Mouse (Mus musculus): Measurements from ENCODE around the gene Mllt1. TPM values are rescaled to one million over a fixed set of nuclear protein-coding genes. Genes with fewer than 3 reads are reported as not detected.

The Mllt1 gene
- polyA plus RNA-seq, 1 experiment from 2014 or later: 44.7 TPM

DNA sequence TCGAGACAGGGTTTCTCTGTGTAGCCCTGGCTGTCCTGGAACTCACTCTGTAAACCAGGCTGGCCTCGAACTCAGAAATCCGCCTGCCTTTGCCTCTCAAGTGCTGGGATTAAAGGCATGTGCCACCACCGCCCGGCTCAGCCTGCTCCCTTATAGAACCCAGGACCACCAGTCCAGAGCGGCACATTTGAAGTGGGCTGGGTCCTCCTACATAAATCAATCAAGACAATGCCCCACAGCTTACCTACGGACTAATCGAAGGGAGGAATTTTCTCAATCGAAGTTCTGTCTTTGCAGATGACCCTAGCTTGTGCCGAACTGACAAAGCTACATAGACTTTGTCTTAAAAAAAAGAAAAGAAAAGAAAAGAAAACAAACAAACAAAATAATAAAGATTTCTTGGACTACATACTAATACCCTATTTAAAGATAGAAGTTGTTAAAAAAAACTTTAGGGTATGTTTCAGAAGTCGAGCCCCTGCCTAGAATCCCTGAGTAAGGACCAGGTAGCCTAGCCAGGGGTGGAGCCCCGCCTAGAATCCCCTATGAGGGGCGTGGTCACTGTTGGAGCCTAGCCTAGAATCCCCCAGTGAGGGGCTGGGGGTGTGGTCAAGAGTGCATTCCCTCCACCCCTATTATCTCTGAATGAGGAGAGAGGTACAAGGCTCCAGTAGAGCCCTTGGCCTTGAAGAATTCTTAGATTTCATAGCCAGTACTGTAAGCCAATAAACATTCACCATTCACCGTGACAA lies 38.9 kb upstream of the Mllt1 start:
- Histone ChIP-seq H3K27ac (ENCODE audit: low read depth, low read length) (no peak overlapping the region), H3K27me3 (ENCODE audit: control insufficient read depth, insufficient read depth, low read length) (no peaks in the 10 kb centered on the region), H3K9ac (replicated peaks; ENCODE audit: low read depth, low read length) (no peak overlapping the region), H3K9me3 (ENCODE audit: control insufficient read depth, low read length) (no peaks in the 10 kb centered on the region), H3K36me3 (ENCODE audit: control insufficient read depth, insufficient read depth, low read length) (no peaks in the 10 kb centered on the region), H3K4me2 (ENCODE audit: low read depth, low read length) (no peak overlapping the region), H3K4me1 (ENCODE audit: control insufficient read depth, insufficient read depth, low read length) (no peaks in the 10 kb centered on the region), H3K4me3 (ENCODE audit: low read depth, low read length) (no peak overlapping the region)
- no peak for ATAC-seq (ENCODE audit: low read depth)
- WGBS: 64% methylated on average over 13 of the region's 14 CpGs

DNA sequence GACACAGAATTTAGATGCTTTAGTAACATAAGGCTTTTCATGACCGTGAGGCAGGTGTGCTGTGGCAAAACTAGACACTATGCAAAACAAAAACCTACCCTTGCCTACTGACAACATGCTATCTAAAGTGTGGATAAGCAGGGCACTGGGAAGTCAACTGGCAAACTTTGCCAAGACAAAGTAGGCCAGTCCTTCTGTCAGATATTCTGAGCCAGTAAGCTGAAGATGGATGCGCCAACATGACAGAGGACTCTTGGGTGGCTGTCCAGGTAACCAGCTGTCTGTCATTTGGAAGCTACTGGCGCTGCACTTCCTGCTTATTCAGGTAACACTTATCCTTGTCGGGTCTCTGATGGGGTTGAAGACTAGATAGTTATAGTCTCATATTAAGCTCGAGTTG lies 34.9 kb upstream of the Mllt1 start:
- Histone ChIP-seq H3K9me3 (ENCODE audit: control insufficient read depth, low read length) (no peaks in the 10 kb centered on the region), H3K27me3 (ENCODE audit: control insufficient read depth, insufficient read depth, low read length) (no peaks in the 10 kb centered on the region)
- WGBS: 67% methylated on average over 5 of the region's 5 CpGs

GRCm38 (mm10) chr17:56969321-56969720 lies 34.1 kb upstream of the Mllt1 start:
- Histone ChIP-seq H3K36me3 (ENCODE audit: control insufficient read depth, insufficient read depth, low read length) (no peaks in the 10 kb centered on the region), H3K4me2 (ENCODE audit: low read depth, low read length) (no peak overlapping the region), H3K4me1 (ENCODE audit: control insufficient read depth, insufficient read depth, low read length) (no peaks in the 10 kb centered on the region), H3K4me3 (ENCODE audit: low read depth, low read length) (no peak overlapping the region), H3K9ac (replicated peaks; ENCODE audit: low read depth, low read length) (no peak overlapping the region), H3K27ac (ENCODE audit: low read depth, low read length) (no peak overlapping the region), H3K9me3 (ENCODE audit: control insufficient read depth, low read length) (no peaks in the 10 kb centered on the region), H3K27me3 (ENCODE audit: control insufficient read depth, insufficient read depth, low read length) (no peaks in the 10 kb centered on the region)
- WGBS: 76% methylated on average over 3 of the region's 3 CpGs
- ATAC-seq (ENCODE audit: low read depth): no peak

More for the DNA sequence above, 34.9 kb upstream of the Mllt1 start:
- Histone ChIP-seq H3K4me2 (ENCODE audit: low read depth, low read length) (no peak overlapping the region), H3K4me3 (ENCODE audit: low read depth, low read length) (no peak overlapping the region), H3K4me1 (ENCODE audit: control insufficient read depth, insufficient read depth, low read length) (no peaks in the 10 kb centered on the region), H3K36me3 (ENCODE audit: control insufficient read depth, insufficient read depth, low read length) (no peaks in the 10 kb centered on the region), H3K27ac (ENCODE audit: low read depth, low read length) (no peak overlapping the region), H3K9ac (replicated peaks; ENCODE audit: low read depth, low read length) (no peak overlapping the region)
- no peak for ATAC-seq (ENCODE audit: low read depth)

DNA sequence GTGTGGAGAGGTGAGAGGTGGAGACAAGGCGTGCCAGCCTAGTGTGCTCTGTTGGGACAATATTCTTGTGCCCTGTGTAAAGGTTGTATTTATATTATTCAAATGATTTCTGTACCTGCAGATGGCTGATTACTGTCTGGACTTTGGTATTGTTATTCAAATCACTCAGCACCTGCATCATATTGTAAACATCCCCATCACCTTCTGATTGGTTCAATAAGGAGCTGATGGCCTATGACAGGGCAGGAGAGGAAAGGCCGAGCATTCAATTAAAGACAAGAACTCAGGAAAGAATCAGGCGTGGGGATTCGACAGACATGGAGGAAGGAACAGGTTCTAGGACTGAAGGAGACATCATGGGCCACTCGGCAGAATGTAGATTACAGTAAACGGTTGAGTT lies 28.4 kb upstream of the Mllt1 start:
- Histone ChIP-seq H3K4me3 (ENCODE audit: low read depth, low read length) (no peak overlapping the region), H3K4me2 (ENCODE audit: low read depth, low read length) (no peak overlapping the region), H3K9ac (replicated peaks; ENCODE audit: low read depth, low read length) (no peak overlapping the region), H3K4me1 (ENCODE audit: control insufficient read depth, insufficient read depth, low read length) (no peaks in the 10 kb centered on the region), H3K27me3 (ENCODE audit: control insufficient read depth, insufficient read depth, low read length) (no peaks in the 10 kb centered on the region), H3K27ac (ENCODE audit: low read depth, low read length) (no peak overlapping the region), H3K9me3 (ENCODE audit: control insufficient read depth, low read length) (no peaks in the 10 kb centered on the region), H3K36me3 (ENCODE audit: control insufficient read depth, insufficient read depth, low read length) (no peaks in the 10 kb centered on the region)
- WGBS: 85% methylated on average over 6 of the region's 6 CpGs
- ATAC-seq (ENCODE audit: low read depth): no peak

- H3K4me2 ChIP-seq (ENCODE audit: low read depth, low read length): no peak overlapping the region
- ATAC-seq (ENCODE audit: low read depth): no peak
- no peak overlapping the region for H3K27ac ChIP-seq (ENCODE audit: low read depth, low read length)
- H3K27me3 ChIP-seq (ENCODE audit: control insufficient read depth, insufficient read depth, low read length): no peaks in the 10 kb centered on the region
- no peak overlapping the region for H3K9ac ChIP-seq (replicated peaks; ENCODE audit: low read depth, low read length)
- WGBS: 85% methylated on average over 5 of the region's 5 CpGs
- H3K4me3 ChIP-seq (ENCODE audit: low read depth, low read length): no peak overlapping the region
- no peaks in the 10 kb centered on the region for H3K9me3 ChIP-seq (ENCODE audit: control insufficient read depth, low read length)
- no peaks in the 10 kb centered on the region for H3K4me1 ChIP-seq (ENCODE audit: control insufficient read depth, insufficient read depth, low read length)
- H3K36me3 ChIP-seq (ENCODE audit: control insufficient read depth, insufficient read depth, low read length): no peaks in the 10 kb centered on the region
Observed at GRCm38 (mm10) chr17:56962642-56963405, 27.6 kb upstream of the Mllt1 start.

DNA sequence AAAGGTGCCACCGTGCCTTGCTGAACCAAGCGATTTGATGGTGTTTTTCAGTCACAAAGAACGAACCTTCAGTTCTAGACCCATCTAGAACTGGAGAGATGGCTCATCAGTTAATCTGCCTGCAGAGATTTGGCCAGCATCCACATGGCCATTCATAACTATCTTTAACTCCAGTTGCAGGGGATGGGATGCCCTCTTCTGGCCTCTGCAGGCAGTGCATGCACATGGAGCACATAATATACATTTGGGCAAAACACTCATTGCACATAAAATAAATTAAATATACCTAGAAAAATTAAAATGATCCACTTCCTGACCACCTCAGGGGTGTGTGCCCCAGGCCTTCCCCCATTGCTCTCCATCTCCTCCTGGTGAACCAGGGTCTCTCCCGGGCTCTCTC lies 26.7 kb upstream of the Mllt1 start:
- no peak overlapping the region for H3K9ac ChIP-seq (replicated peaks; ENCODE audit: low read depth, low read length)
- WGBS: 94% methylated on average over 4 of the region's 4 CpGs
- no peaks in the 10 kb centered on the region for H3K36me3 ChIP-seq (ENCODE audit: control insufficient read depth, insufficient read depth, low read length)
- no peak for ATAC-seq (ENCODE audit: low read depth)
- no peaks in the 10 kb centered on the region for H3K27me3 ChIP-seq (ENCODE audit: control insufficient read depth, insufficient read depth, low read length)
- no peak overlapping the region for H3K27ac ChIP-seq (ENCODE audit: low read depth, low read length)
- H3K4me1 ChIP-seq (ENCODE audit: control insufficient read depth, insufficient read depth, low read length): no peaks in the 10 kb centered on the region
- no peak overlapping the region for H3K4me3 ChIP-seq (ENCODE audit: low read depth, low read length)
- H3K4me2 ChIP-seq (ENCODE audit: low read depth, low read length): no peak overlapping the region
- H3K9me3 ChIP-seq (ENCODE audit: control insufficient read depth, low read length): no peaks in the 10 kb centered on the region

DNA sequence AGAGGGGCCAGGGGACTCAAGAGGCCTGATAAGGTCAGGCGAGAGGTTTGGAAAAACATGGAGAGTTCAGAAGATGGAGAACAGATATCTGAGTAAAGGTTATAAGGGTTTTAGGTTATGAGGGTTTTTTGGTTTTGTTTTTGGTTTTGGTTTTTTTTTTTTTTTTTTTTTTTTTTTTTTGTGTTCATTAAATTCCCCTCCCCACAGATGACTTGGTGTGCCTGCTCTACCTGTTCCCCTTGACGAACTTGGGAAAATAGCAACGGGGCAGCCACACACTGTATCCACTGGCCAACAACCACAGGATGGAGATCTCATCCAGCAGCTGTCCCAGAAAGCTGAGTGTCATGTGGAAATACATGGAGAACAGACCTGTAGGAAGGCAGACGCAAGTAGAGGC lies 23.5 kb upstream of the Mllt1 start:
- Histone ChIP-seq H3K4me2 (ENCODE audit: low read depth, low read length) (no peak overlapping the region), H3K4me3 (ENCODE audit: low read depth, low read length) (no peak overlapping the region), H3K4me1 (ENCODE audit: control insufficient read depth, insufficient read depth, low read length) (no peaks in the 10 kb centered on the region), H3K36me3 (ENCODE audit: control insufficient read depth, insufficient read depth, low read length) (no peaks in the 10 kb centered on the region), H3K27me3 (ENCODE audit: control insufficient read depth, insufficient read depth, low read length) (no peaks in the 10 kb centered on the region), H3K9me3 (ENCODE audit: control insufficient read depth, low read length) (no peaks in the 10 kb centered on the region), H3K27ac (ENCODE audit: low read depth, low read length) (no peak overlapping the region), H3K9ac (replicated peaks; ENCODE audit: low read depth, low read length) (no peak overlapping the region)
- no peak for ATAC-seq (ENCODE audit: low read depth)
- WGBS: 77% methylated on average over 4 of the region's 4 CpGs

- Histone ChIP-seq H3K27ac (ENCODE audit: low read depth, low read length) (no peak overlapping the region), H3K27me3 (ENCODE audit: control insufficient read depth, insufficient read depth, low read length) (no peaks in the 10 kb centered on the region), H3K36me3 (ENCODE audit: control insufficient read depth, insufficient read depth, low read length) (no peaks in the 10 kb centered on the region), H3K4me3 (ENCODE audit: low read depth, low read length) (no peak overlapping the region), H3K4me2 (ENCODE audit: low read depth, low read length) (no peak overlapping the region), H3K9me3 (ENCODE audit: control insufficient read depth, low read length) (no peaks in the 10 kb centered on the region), H3K9ac (replicated peaks; ENCODE audit: low read depth, low read length) (no peak overlapping the region), H3K4me1 (ENCODE audit: control insufficient read depth, insufficient read depth, low read length) (no peaks in the 10 kb centered on the region)
- ATAC-seq (ENCODE audit: low read depth): no peak
- WGBS: 33% methylated on average over 11 of the region's 11 CpGs
Observed at GRCm38 (mm10) chr17:56957763-56958429, 22.7 kb upstream of the Mllt1 start.

DNA sequence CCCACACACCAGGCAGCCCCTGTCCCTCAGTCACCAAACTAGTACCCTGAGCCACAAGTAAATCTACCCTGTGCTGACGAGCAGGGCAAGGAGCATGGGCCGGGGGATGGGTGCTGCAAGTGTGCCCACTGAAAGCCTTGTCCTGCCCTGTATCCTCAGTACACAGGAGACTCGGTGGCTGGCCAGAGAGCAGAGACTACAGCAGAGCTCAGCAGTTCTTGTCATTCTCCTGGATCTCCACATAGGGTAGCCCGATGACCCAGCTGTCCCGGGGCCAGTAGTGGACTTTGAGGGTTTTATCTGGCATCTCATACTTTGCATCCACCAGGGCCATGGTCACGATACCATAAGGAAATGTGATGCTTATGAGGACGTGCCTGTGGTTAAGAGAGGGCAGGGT lies 19.7 kb upstream of the Mllt1 start:
- ATAC-seq (ENCODE audit: low read depth): no peak
- H3K4me1 ChIP-seq (ENCODE audit: control insufficient read depth, insufficient read depth, low read length): no peaks in the 10 kb centered on the region
- WGBS: 82% methylated on average over 7 of the region's 7 CpGs

More for the DNA sequence above, 19.7 kb upstream of the Mllt1 start:
- H3K9me3 ChIP-seq (ENCODE audit: control insufficient read depth, low read length): no peaks in the 10 kb centered on the region
- H3K9ac ChIP-seq (replicated peaks; ENCODE audit: low read depth, low read length): no peak overlapping the region
- H3K4me3 ChIP-seq (ENCODE audit: low read depth, low read length): no peak overlapping the region
- no peaks in the 10 kb centered on the region for H3K36me3 ChIP-seq (ENCODE audit: control insufficient read depth, insufficient read depth, low read length)
- no peak overlapping the region for H3K27ac ChIP-seq (ENCODE audit: low read depth, low read length)
- no peaks in the 10 kb centered on the region for H3K27me3 ChIP-seq (ENCODE audit: control insufficient read depth, insufficient read depth, low read length)
- H3K4me2 ChIP-seq (ENCODE audit: low read depth, low read length): no peak overlapping the region

Data from neural tube, embryonic 14.5 days (tissue).